Mouse (Mus musculus) spleen, adult 2 months (tissue): ENCODE data around the gene Klhdc9. TPM values are rescaled to one million over a fixed set of nuclear protein-coding genes. Genes with fewer than 3 reads are reported as not detected.

ENCODE experiments used
- DNase-seq, 2 experiments: peaks; one replicate each; pipeline versions ENCODE4 v3.0.0 to v3.0.0-alpha.2; 2012 to 2021; ENCODE audit warnings: low spot score in 2 of 2, low read depth in 1 of 2
- H3K27ac ChIP-seq: fragments of 200-500 bp; 2 replicates; pipeline ENCODE4 v1.5.1; 2012; ENCODE audit warnings: low read length, inconsistent platforms; ENCODE audit not compliant: insufficient read depth
- H3K27me3 ChIP-seq: fragments of 200-500 bp; 2 replicates; pipeline ENCODE4 v1.6.1; 2012; ENCODE audit warnings: mild to moderate bottlenecking, moderate library complexity, low read length, inconsistent platforms; ENCODE audit not compliant: control insufficient read depth, insufficient read depth
- H3K36me3 ChIP-seq: fragments of 200-500 bp; 2 replicates; pipeline ENCODE4 v1.6.1; 2012; ENCODE audit warnings: mild to moderate bottlenecking, low read length, inconsistent platforms; ENCODE audit not compliant: control insufficient read depth, insufficient read depth
- H3K4me1 ChIP-seq: fragments of 200-500 bp; 2 replicates; pipeline ENCODE4 v1.6.1; 2011; ENCODE audit warnings: inconsistent platforms; ENCODE audit not compliant: control insufficient read depth, insufficient read depth, insufficient read length
- H3K4me3 ChIP-seq: fragments of 200-500 bp; 2 replicates; pipeline ENCODE4 v1.5.1; 2011; ENCODE audit warnings: mild to moderate bottlenecking, inconsistent platforms; ENCODE audit not compliant: insufficient read depth, insufficient read length; ENCODE audit errors: extremely low read depth
- CTCF ChIP-seq: fragments of 200-500 bp; IDR thresholded peaks from 2 replicates; pipeline ENCODE4 v1.5.1; 2011; ENCODE audit warnings: mild to moderate bottlenecking, inconsistent platforms; ENCODE audit not compliant: insufficient read depth, insufficient read length, insufficient replicate concordance; ENCODE audit errors: extremely low read depth
- POLR2A ChIP-seq: fragments of 200-500 bp; IDR thresholded peaks from 2 replicates; pipeline ENCODE4 v1.6.1; 2011; ENCODE audit warnings: low read depth, low read length, inconsistent platforms
- whole genome bisulfite sequencing: fragments of 180-500 bp; shearing (Covaris S2); methylation state at CpG from one replicate; pipeline ENCODE4 v1.1.7; 2018; 5-methylcytosine and 5-hydroxymethylcytosine counted together
- polyA plus RNA-seq: library from polyadenylated mRNA; depleted of rRNA; stranded (reverse); fragments of >200 nt; gene quantifications from 2 replicates; pipeline ENCODE4 v1.2.3, GENCODE M21; 2012

Klhdc9 gene
- polyA plus RNA-seq, 1 experiment, result 0.20 TPM

- no peak for TF ChIP-seq POLR2A
- TF ChIP-seq CTCF, result no peak
- Histone ChIP-seq H3K4me3 (peak overlapping the region; percentile 60), H3K36me3 (no peaks in the 10 kb centered on the region), H3K27ac (no peak overlapping the region), H3K27me3 (no peaks in the 10 kb centered on the region), H3K4me1 (peaks cover 6% of the 10 kb centered on the region)
- 18% methylated on average over 26 of the region's 26 CpGs for WGBS
- no peak for DNase-seq
Observed at GRCm38 (mm10) chr1:171360253-171360652, 345 bp downstream of the Klhdc9 start.

- Histone ChIP-seq H3K27me3 (no peaks in the 10 kb centered on the region), H3K4me3 (no peak overlapping the region), H3K27ac (no peak overlapping the region), H3K4me1 (peaks cover 6% of the 10 kb centered on the region), H3K36me3 (no peaks in the 10 kb centered on the region)
- TF ChIP-seq POLR2A (no peak), CTCF (no peak)
- WGBS, result 64% methylated on average over 4 of the region's 4 CpGs
- peak; percentile 34 to 50 for DNase-seq
Observed at GRCm38 (mm10) chr1:171358421-171358820, 2.2 kb downstream of the Klhdc9 start.

- DNase-seq, result no peak
- Histone ChIP-seq H3K36me3 (no peaks in the 10 kb centered on the region), H3K4me3 (no peak overlapping the region), H3K27me3 (no peaks in the 10 kb centered on the region), H3K4me1 (peaks cover 6% of the 10 kb centered on the region), H3K27ac (no peak overlapping the region)
- no peak for TF ChIP-seq POLR2A
- TF ChIP-seq CTCF, result no peak
- 90% methylated on average over 2 of the region's 2 CpGs for WGBS
Observed at GRCm38 (mm10) chr1:171356814-171357213, 3.8 kb downstream of the Klhdc9 start.

DNA sequence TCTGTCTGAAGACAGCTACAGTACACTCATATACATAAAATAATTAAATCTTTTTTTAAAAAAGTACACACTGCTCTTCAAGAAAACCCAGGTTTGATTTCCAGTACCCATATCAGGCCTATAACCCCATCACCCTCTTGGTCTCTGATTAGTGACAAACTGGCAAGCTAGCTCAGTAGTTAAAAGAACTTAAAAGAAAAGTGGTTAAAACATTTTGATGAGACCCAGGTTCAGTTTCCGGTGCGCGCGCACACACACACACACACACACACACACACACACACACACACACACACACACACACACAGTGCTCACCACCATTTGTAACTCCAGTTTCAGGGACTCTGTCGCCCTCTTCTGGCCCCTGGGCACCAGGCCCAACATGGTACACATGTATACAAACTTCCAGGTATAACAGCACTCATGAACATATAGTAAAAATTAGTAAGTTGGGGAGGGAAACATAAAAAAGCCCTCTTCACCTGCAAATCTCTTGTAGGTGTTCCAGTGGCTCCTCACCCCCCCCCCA, 4.7 kb downstream of the Klhdc9 start:
- Histone ChIP-seq H3K27me3 (no peaks in the 10 kb centered on the region), H3K4me3 (no peak overlapping the region), H3K27ac (no peak overlapping the region), H3K4me1 (peaks cover 6% of the 10 kb centered on the region), H3K36me3 (no peaks in the 10 kb centered on the region)
- DNase-seq, result peak; percentile 32 to 54
- 60% methylated on average over 5 of the region's 5 CpGs for WGBS
- no peak for TF ChIP-seq POLR2A
- TF ChIP-seq CTCF, result peak; percentile 61; the same call in 1 of the 2 replicates

DNA sequence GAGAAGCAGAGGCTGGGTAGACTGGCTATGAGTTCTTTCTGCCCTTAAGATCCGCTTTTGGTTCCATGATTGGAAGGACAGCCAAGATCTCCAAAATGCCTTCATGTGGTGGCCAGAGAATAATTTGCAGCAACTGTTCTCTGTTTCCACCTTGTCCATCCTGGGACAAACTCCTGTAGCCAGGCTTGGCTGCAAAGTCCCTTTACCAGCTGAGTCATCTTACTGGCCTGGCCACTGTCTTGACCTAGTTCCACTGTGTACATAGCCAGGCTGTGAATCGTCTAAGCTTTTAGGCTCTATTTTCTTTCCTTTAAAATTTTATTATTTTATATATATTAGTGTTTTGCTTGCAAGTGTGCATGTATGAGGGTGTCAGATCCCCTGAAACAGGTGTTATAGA, 11.4 kb downstream of the Klhdc9 start:
- no peak for DNase-seq
- 93% methylated on average over 2 of the region's 2 CpGs for WGBS
- Histone ChIP-seq H3K4me1 (peaks cover 4% of the 10 kb centered on the region), H3K4me3 (no peak overlapping the region), H3K36me3 (no peaks in the 10 kb centered on the region), H3K27ac (no peak overlapping the region), H3K27me3 (no peaks in the 10 kb centered on the region)
- TF ChIP-seq CTCF, result no peak
- no peak for TF ChIP-seq POLR2A

GRCm38 (mm10) chr1:171348665-171349064, 11.9 kb downstream of the Klhdc9 start:
- no peak for TF ChIP-seq CTCF
- TF ChIP-seq POLR2A, result no peak
- WGBS, result 86% methylated on average over 3 of the region's 3 CpGs
- Histone ChIP-seq H3K36me3 (no peaks in the 10 kb centered on the region), H3K27me3 (no peaks in the 10 kb centered on the region), H3K4me3 (no peak overlapping the region), H3K27ac (no peak overlapping the region), H3K4me1 (peaks cover 4% of the 10 kb centered on the region)
- no peak for DNase-seq

DNA sequence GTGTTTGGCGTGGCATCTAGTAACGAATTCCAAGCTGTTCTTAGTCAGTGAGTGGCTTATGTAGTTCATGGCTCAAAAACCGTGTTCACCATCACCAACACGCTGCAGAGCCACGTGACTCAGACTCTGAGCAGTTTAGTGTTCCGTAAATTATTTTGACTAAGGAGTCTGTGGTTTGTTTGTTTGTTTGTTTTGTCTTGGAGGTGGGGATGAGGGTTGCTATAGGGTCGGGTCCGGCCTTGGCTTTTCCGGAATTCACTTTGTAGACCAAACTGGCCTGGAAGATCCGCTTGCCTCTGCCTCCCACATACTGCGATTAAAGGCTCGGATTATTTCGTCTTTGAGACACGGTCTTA, 14.5 kb downstream of the Klhdc9 start:
- H3K27me3 ChIP-seq, result no peaks in the 10 kb centered on the region
- peak overlapping the region; percentile 61; the same call in 1 of the 2 replicates for H3K27ac ChIP-seq
- peaks cover 4% of the 10 kb centered on the region for H3K4me1 ChIP-seq
- WGBS, result 1% methylated on average over 14 of the region's 14 CpGs
- DNase-seq, result no peak
- TF ChIP-seq POLR2A (no peak), CTCF (no peak)
- H3K36me3 ChIP-seq, result peaks cover 7% of the 10 kb centered on the region
- H3K4me3 ChIP-seq, result peak overlapping the region; percentile 95
